Mouse (Mus musculus) erythroblast, embryonic 14.5 days (primary cell): Measurements from ENCODE around the gene Strip2. TPM values are rescaled to one million over a fixed set of nuclear protein-coding genes. Genes with fewer than 3 reads are reported as not detected.

Source experiments
- H3K27me3 ChIP-seq: 2 replicates; pipeline ENCODE4 v1.6.1; 2012; ENCODE audit warnings: inconsistent platforms; ENCODE audit not compliant: control insufficient read depth
- H3K36me3 ChIP-seq: 2 replicates; pipeline ENCODE4 v1.6.1; 2012; ENCODE audit warnings: mild to moderate bottlenecking, inconsistent platforms; ENCODE audit not compliant: control insufficient read depth
- H3K4me1 ChIP-seq: 2 replicates; pipeline ENCODE4 v1.6.1; 2012; ENCODE audit warnings: inconsistent platforms; ENCODE audit not compliant: control insufficient read depth
- H3K4me3 ChIP-seq: replicated peaks from 2 replicates; pipeline ENCODE3; 2012; ENCODE audit warnings: moderate library complexity, mild to moderate bottlenecking, inconsistent platforms
- H3K9me3 ChIP-seq: 2 replicates; pipeline ENCODE4 v1.6.1; 2012; ENCODE audit warnings: low read length, inconsistent platforms, mixed read lengths; ENCODE audit not compliant: control insufficient read depth
- GATA1 ChIP-seq: IDR thresholded peaks from 2 replicates; pipeline ENCODE4 v1.6.1; 2012; ENCODE audit warnings: low read length, inconsistent platforms, mixed read lengths
- TAL1 ChIP-seq: IDR thresholded peaks from 3 replicates; pipeline ENCODE4 v1.6.1; 2012; ENCODE audit warnings: low read length, inconsistent platforms, mixed read lengths
- polyA plus RNA-seq: library from polyadenylated mRNA; stranded (reverse); fragments of >175 nt; gene quantifications from 2 replicates; pipeline ENCODE4 v1.2.3, GENCODE M21; 2012

Strip2 gene
- polyA plus RNA-seq, 1 experiment, result 0.02 TPM

GRCm38 (mm10) chr6:29981797-29982196, 65.0 kb downstream of the Strip2 start:
- peaks cover 3% of the 10 kb centered on the region for H3K9me3 ChIP-seq
- H3K36me3 ChIP-seq, result no peaks in the 10 kb centered on the region

GRCm38 (mm10) chr6:29985058-29985498, 68.3 kb downstream of the Strip2 start:
- Histone ChIP-seq H3K9me3 (peaks cover 3% of the 10 kb centered on the region), H3K4me3 (peak overlapping the region; percentile 65), H3K27me3 (peaks cover 17% of the 10 kb centered on the region), H3K4me1 (peaks cover 22% of the 10 kb centered on the region), H3K36me3 (no peaks in the 10 kb centered on the region)
- TF ChIP-seq GATA1 (no peak), TAL1 (no peak)

More at GRCm38 (mm10) chr6:29981797-29982196, 65.0 kb downstream of the Strip2 start:
- TF ChIP-seq GATA1 (no peak), TAL1 (no peak)
- Histone ChIP-seq H3K4me1 (peaks cover 19% of the 10 kb centered on the region), H3K27me3 (peaks cover 13% of the 10 kb centered on the region), H3K4me3 (no peak overlapping the region)

DNA sequence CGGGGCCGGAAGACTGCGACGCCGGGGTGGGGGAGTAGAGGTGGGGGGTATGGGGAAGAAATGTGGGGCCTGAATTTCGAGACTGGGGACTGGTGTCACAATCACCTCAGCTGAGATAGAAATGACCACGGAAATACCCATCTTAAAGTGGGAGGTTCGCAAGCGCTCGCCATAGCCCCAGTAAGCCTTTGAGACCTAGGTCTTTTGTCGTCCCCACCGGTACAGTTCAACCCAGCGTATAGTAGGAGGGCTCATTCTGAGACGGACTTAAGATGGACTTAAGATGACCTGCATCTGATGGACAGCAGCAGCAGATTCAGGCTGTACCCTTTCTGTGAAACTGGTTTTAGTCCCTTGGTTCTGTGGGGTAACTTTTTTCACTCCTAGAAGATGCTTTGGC, 68.7 kb downstream of the Strip2 start:
- TF ChIP-seq GATA1, result no peak
- no peak for TF ChIP-seq TAL1
- Histone ChIP-seq H3K4me3 (peak overlapping the region; percentile 65), H3K4me1 (peaks cover 22% of the 10 kb centered on the region), H3K27me3 (peaks cover 17% of the 10 kb centered on the region), H3K9me3 (peaks cover 3% of the 10 kb centered on the region), H3K36me3 (no peaks in the 10 kb centered on the region)

GRCm38 (mm10) chr6:29985986-29986385, 69.2 kb downstream of the Strip2 start:
- H3K4me1 ChIP-seq, result peaks cover 22% of the 10 kb centered on the region
- H3K9me3 ChIP-seq, result peaks cover 3% of the 10 kb centered on the region
- TF ChIP-seq TAL1 (no peak), GATA1 (no peak)
- H3K27me3 ChIP-seq, result peaks cover 17% of the 10 kb centered on the region
- H3K36me3 ChIP-seq, result no peaks in the 10 kb centered on the region
- H3K4me3 ChIP-seq, result peak overlapping the region; percentile 65

GRCm38 (mm10) chr6:29987246-29987645, 70.4 kb downstream of the Strip2 start:
- Histone ChIP-seq H3K36me3 (no peaks in the 10 kb centered on the region), H3K4me3 (no peak overlapping the region), H3K27me3 (peaks cover 17% of the 10 kb centered on the region), H3K9me3 (peaks cover 3% of the 10 kb centered on the region), H3K4me1 (peaks cover 22% of the 10 kb centered on the region)
- no peak for TF ChIP-seq TAL1
- TF ChIP-seq GATA1, result no peak

DNA sequence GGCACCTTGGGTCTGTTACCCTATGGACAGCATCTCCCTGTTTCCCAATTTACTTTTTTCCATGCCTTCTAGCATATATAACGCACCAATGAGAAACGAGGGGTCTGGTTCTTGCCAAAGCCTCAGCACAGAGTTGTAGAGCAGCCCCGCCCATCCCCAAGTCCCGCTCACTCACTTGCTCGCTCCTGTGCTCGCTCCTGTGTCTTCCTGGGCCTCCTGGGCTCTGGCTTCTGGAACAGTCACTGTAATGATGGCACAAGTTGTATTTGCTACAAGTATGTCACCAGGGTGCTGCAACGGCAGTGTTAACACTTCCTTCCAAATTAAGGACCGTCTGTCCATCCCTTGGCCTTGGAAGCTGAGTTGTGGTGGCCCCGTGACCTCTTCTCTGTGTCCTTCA, 81.3 kb downstream of the Strip2 start:
- H3K4me3 ChIP-seq, result no peak overlapping the region
- TF ChIP-seq TAL1 (no peak), GATA1 (no peak)

GRCm38 (mm10) chr6:29998771-29999170, 82.0 kb downstream of the Strip2 start:
- Histone ChIP-seq H3K4me1 (no peaks in the 10 kb centered on the region; the same call in 1 of the 2 replicates), H3K27me3 (0 out of 2 replicates have a peak, but pooled peaks cover 2% of the 10 kb centered on the region), H3K36me3 (no peaks in the 10 kb centered on the region), H3K9me3 (no peaks in the 10 kb centered on the region), H3K4me3 (no peak overlapping the region)
- TF ChIP-seq TAL1 (no peak), GATA1 (no peak)

More for the DNA sequence above, 81.3 kb downstream of the Strip2 start:
- Histone ChIP-seq H3K4me1 (no peaks in the 10 kb centered on the region; the same call in 1 of the 2 replicates), H3K9me3 (no peaks in the 10 kb centered on the region), H3K36me3 (no peaks in the 10 kb centered on the region), H3K27me3 (0 out of 2 replicates have a peak, but pooled peaks cover 2% of the 10 kb centered on the region)

DNA sequence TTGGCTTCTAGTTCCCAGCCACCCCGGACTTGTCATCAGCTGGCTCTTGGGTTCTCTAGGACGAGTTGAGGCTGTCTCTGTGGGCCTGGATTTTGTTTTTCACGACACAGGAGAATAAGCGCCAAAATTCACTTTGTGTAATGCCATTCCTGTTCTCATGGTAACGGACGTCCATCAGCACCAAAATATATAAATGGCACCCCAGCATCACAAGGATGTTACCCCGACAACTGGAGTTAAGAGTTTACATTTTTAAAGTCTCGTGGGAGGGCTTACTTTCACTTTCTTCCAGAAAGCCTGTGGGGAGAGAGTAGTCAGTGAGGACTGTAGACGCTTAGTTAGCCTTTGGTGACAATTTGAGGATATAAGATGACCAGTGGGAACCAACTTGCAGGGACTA, 85.8 kb downstream of the Strip2 start:
- Histone ChIP-seq H3K4me3 (no peak overlapping the region), H3K27me3 (no peaks in the 10 kb centered on the region), H3K9me3 (no peaks in the 10 kb centered on the region), H3K4me1 (no peaks in the 10 kb centered on the region; the same call in 1 of the 2 replicates), H3K36me3 (no peaks in the 10 kb centered on the region)
- no peak for TF ChIP-seq GATA1
- no peak for TF ChIP-seq TAL1

GRCm38 (mm10) chr6:30005851-30006250, 89.0 kb downstream of the Strip2 start:
- TF ChIP-seq GATA1, result no peak
- TF ChIP-seq TAL1, result no peak
- H3K36me3 ChIP-seq, result no peaks in the 10 kb centered on the region
- H3K4me3 ChIP-seq, result no peak overlapping the region
- H3K27me3 ChIP-seq, result no peaks in the 10 kb centered on the region
- no peaks in the 10 kb centered on the region; the same call in 1 of the 2 replicates for H3K4me1 ChIP-seq
- H3K9me3 ChIP-seq, result no peaks in the 10 kb centered on the region

- no peaks in the 10 kb centered on the region for H3K4me1 ChIP-seq
- no peaks in the 10 kb centered on the region for H3K36me3 ChIP-seq
- H3K27me3 ChIP-seq, result no peaks in the 10 kb centered on the region
- H3K9me3 ChIP-seq, result no peaks in the 10 kb centered on the region
- H3K4me3 ChIP-seq, result no peak overlapping the region
- TF ChIP-seq GATA1, result no peak
- TF ChIP-seq TAL1, result no peak
Observed at GRCm38 (mm10) chr6:30009204-30009603, 92.4 kb downstream of the Strip2 start.

Other genes starting within 250 kb of the Strip2 start
- gene Tspan33, start 222.8 kb upstream of the Strip2 start, polyA plus RNA-seq, result 91.5 and 99.6 TPM in 2 replicates
- 0.30 and 0.42 TPM in 2 replicates for gene Smo, start 181.5 kb upstream of the Strip2 start, polyA plus RNA-seq
- 0.34 and 0.39 TPM in 2 replicates for gene Ahcyl2, start 149.0 kb upstream of the Strip2 start, polyA plus RNA-seq
- 2.8 and 2.9 TPM in 2 replicates for gene Nrf1, start 131.0 kb downstream of the Strip2 start, polyA plus RNA-seq